Mouse (Mus musculus) forelimb bud, embryonic 11.5 days (tissue): ENCODE data around the gene Olfr157.
"Not testable (repeated sequence)": the region's sequence is repeated elsewhere in the genome, so short reads cannot be mapped to it uniquely, and the experiment has no call there.

Experiments
- DNase-seq: peaks from one replicate; pipeline ENCODE4 v3.0.0-alpha.2; 2012; ENCODE audit warnings: low read depth, low spot score

The Olfr157 gene

GRCm38 (mm10) chr4:43798936-43799335 is 41.1 kb downstream of the Olfr157 start:
- DNase-seq: no peak

DNA sequence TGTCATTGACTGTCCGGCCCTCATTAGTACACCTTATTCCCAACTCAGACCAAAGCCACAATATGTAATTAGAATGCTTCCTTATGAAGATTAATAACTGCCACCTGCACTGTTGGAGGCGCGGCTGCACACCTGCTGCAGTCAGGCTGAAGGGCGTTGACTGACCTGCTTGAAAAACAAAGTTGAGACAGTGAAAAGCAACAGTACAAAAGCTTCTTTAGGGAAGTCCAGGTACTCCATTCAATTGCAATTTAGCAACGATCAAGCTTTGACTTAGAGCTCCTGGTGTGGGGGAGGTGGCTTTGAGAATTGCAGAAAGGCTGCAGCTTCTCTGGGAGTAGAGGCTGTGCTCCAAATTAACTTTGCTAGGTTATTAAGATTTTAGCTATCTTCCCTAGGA is 44.2 kb downstream of the Olfr157 start:
- not testable (repeated sequence) for DNase-seq

GRCm38 (mm10) chr4:43795296-43795695 is 44.7 kb downstream of the Olfr157 start:
- no peak for DNase-seq
